Mouse (Mus musculus) C2C12 (cell line): ENCODE measurements around the gene Rpusd4. TPM values are rescaled to one million over a fixed set of nuclear protein-coding genes. Genes with fewer than 3 reads are reported as not detected.

ENCODE experiments used
- H3K27me3 ChIP-seq: one replicate; pipeline ENCODE4 v1.6.1; 2011; ENCODE audit not compliant: control insufficient read depth, insufficient read depth, insufficient read length
- H3K36me3 ChIP-seq: one replicate; pipeline ENCODE4 v1.6.1; 2011; ENCODE audit not compliant: control insufficient read depth, insufficient read depth
- H3K4me3 ChIP-seq: one replicate; pipeline ENCODE4 v1.5.1; 2011; ENCODE audit warnings: mild to moderate bottlenecking, control low read depth; ENCODE audit not compliant: poor library complexity, insufficient read depth, severe bottlenecking
- H3K79me2 ChIP-seq: one replicate; pipeline ENCODE4 v1.6.1; 2011; ENCODE audit not compliant: control insufficient read depth, insufficient read depth
- H3K79me3 ChIP-seq: one replicate; pipeline ENCODE4 v1.6.1; 2011; ENCODE audit warnings: low read depth, control low read depth
- H3ac ChIP-seq: one replicate; pipeline ENCODE3; 2011; ENCODE audit warnings: low read depth; ENCODE audit not compliant: control insufficient read depth, insufficient read length
- CEBPB ChIP-seq: IDR thresholded peaks from one replicate; pipeline ENCODE4 v1.6.1; 2011; ENCODE audit warnings: low read depth, mild to moderate bottlenecking, control low read depth, moderate library complexity
- CTCF ChIP-seq: IDR thresholded peaks from one replicate; pipeline ENCODE4 v1.5.1; 2011; ENCODE audit not compliant: control insufficient read depth, insufficient read depth, insufficient read length
- FOSL1 ChIP-seq: IDR thresholded peaks from one replicate; pipeline ENCODE4 v1.8.0; 2011; ENCODE audit warnings: mild to moderate bottlenecking, low read length; ENCODE audit not compliant: poor library complexity, insufficient read depth, severe bottlenecking
- MAX ChIP-seq: IDR thresholded peaks from one replicate; pipeline ENCODE4 v1.6.1; 2011; ENCODE audit warnings: mild to moderate bottlenecking, control low read depth
- MYOD1 ChIP-seq: IDR thresholded peaks from one replicate; pipeline ENCODE4 v1.6.1; 2011; ENCODE audit warnings: low read depth; ENCODE audit not compliant: control insufficient read depth, insufficient read length
- MYOG ChIP-seq: IDR thresholded peaks from one replicate; pipeline ENCODE4 v1.6.1; 2011; ENCODE audit not compliant: control insufficient read depth, insufficient read length; ENCODE audit errors: extremely low read depth
- USF1 ChIP-seq: IDR thresholded peaks from one replicate; pipeline ENCODE4 v1.6.1; 2011; ENCODE audit warnings: low read depth, mild to moderate bottlenecking, control low read depth, moderate library complexity
- polyA plus RNA-seq: library from polyadenylated mRNA; unstranded; fragments of >200 nt; fragmentation: generic; extraction: Trizol; gene quantifications from one replicate; pipeline ENCODE4 v1.2.1, GENCODE M21; 2012; ENCODE audit warnings: missing spikeins

Gene Rpusd4
- polyA plus RNA-seq, 1 experiment: 18.4 TPM

- Histone ChIP-seq H3K79me3 (no peaks in the 10 kb centered on the region), H3K79me2 (no peaks in the 10 kb centered on the region), H3K4me3 (no peak overlapping the region), H3K27me3 (no peaks in the 10 kb centered on the region), H3K36me3 (no peaks in the 10 kb centered on the region), H3ac (no peak overlapping the region)
- no peak for TF ChIP-seq MYOG
- no peak for TF ChIP-seq CTCF
- TF ChIP-seq MYOD1: no peak
- TF ChIP-seq CEBPB: no peak
- TF ChIP-seq USF1: no peak
These were observed 22.3 kb downstream of the Rpusd4 start for GRCm38 (mm10) chr9:35289992-35290391.

GRCm38 (mm10) chr9:35290417-35290816, 22.8 kb downstream of the Rpusd4 start:
- Histone ChIP-seq H3K79me2 (no peaks in the 10 kb centered on the region), H3K79me3 (no peaks in the 10 kb centered on the region), H3ac (no peak overlapping the region), H3K27me3 (no peaks in the 10 kb centered on the region), H3K4me3 (no peak overlapping the region), H3K36me3 (no peaks in the 10 kb centered on the region)
- TF ChIP-seq MAX (no peak), CTCF (no peak), MYOD1 (no peak), CEBPB (no peak), USF1 (no peak), FOSL1 (no peak), MYOG (no peak)

GRCm38 (mm10) chr9:35290916-35291315, 23.3 kb downstream of the Rpusd4 start:
- no peaks in the 10 kb centered on the region for H3K79me2 ChIP-seq
- H3K79me3 ChIP-seq: no peaks in the 10 kb centered on the region
- no peak overlapping the region for H3ac ChIP-seq
- TF ChIP-seq MAX (no peak), MYOD1 (no peak), FOSL1 (no peak), CEBPB (no peak)
- no peaks in the 10 kb centered on the region for H3K36me3 ChIP-seq
- H3K4me3 ChIP-seq: no peak overlapping the region
- no peaks in the 10 kb centered on the region for H3K27me3 ChIP-seq

- Histone ChIP-seq H3K79me3 (no peaks in the 10 kb centered on the region), H3K4me3 (no peak overlapping the region), H3K27me3 (no peaks in the 10 kb centered on the region), H3ac (no peak overlapping the region), H3K36me3 (no peaks in the 10 kb centered on the region), H3K79me2 (no peaks in the 10 kb centered on the region)
- TF ChIP-seq MYOD1: no peak
- no peak for TF ChIP-seq USF1
- TF ChIP-seq CTCF: no peak
- TF ChIP-seq MYOG: no peak
- no peak for TF ChIP-seq MAX
- no peak for TF ChIP-seq CEBPB
- TF ChIP-seq FOSL1: no peak
These were observed 25.8 kb downstream of the Rpusd4 start for GRCm38 (mm10) chr9:35293465-35293864.

- H3K79me2 ChIP-seq: no peaks in the 10 kb centered on the region
- H3ac ChIP-seq: no peak overlapping the region
- no peaks in the 10 kb centered on the region for H3K27me3 ChIP-seq
- TF ChIP-seq CEBPB: no peak
- H3K36me3 ChIP-seq: no peaks in the 10 kb centered on the region
- no peaks in the 10 kb centered on the region for H3K79me3 ChIP-seq
- H3K4me3 ChIP-seq: no peak overlapping the region
These were observed 30.1 kb downstream of the Rpusd4 start for GRCm38 (mm10) chr9:35297791-35298190.

- no peak for TF ChIP-seq CEBPB
- TF ChIP-seq USF1: no peak
- TF ChIP-seq CTCF: no peak
- no peak for TF ChIP-seq MYOG
- TF ChIP-seq MYOD1: no peak
- no peak for TF ChIP-seq MAX
- TF ChIP-seq FOSL1: no peak
- no peak overlapping the region for H3ac ChIP-seq
- H3K27me3 ChIP-seq: no peaks in the 10 kb centered on the region
- no peaks in the 10 kb centered on the region for H3K79me3 ChIP-seq
- H3K4me3 ChIP-seq: no peak overlapping the region
- no peaks in the 10 kb centered on the region for H3K79me2 ChIP-seq
- H3K36me3 ChIP-seq: no peaks in the 10 kb centered on the region
These were observed 34.5 kb downstream of the Rpusd4 start for GRCm38 (mm10) chr9:35302172-35302571.
